Mouse (Mus musculus) CH12.LX (cell line): ENCODE data around the gene Smug1. TPM values are rescaled to one million over a fixed set of nuclear protein-coding genes. Genes with fewer than 3 reads are reported as not detected.

ENCODE experiments used
- DNase-seq: peaks from one replicate; pipeline ENCODE4 v3.0.0-alpha.2; 2013; ENCODE audit errors: extremely low read depth
- H3K27ac ChIP-seq: 2 replicates; pipeline ENCODE4 v1.5.1; 2012; ENCODE audit warnings: low read depth, mild to moderate bottlenecking, control low read depth, moderate library complexity; ENCODE audit not compliant: insufficient read depth
- H3K27me3 ChIP-seq: replicated peaks from 2 replicates; pipeline ENCODE3; 2012; ENCODE audit warnings: inconsistent platforms
- H3K36me3 ChIP-seq, 2 experiments: replicated peaks in 1 of 2; 2 replicates each; pipeline versions ENCODE3 to v1.6.1; 2012; ENCODE audit warnings: inconsistent platforms in 1 of 2, low read length in 1 of 2, mild to moderate bottlenecking in 1 of 2, mixed read lengths in 1 of 2, moderate library complexity in 1 of 2; ENCODE audit not compliant: control insufficient read depth in 1 of 2, insufficient read depth in 1 of 2
- H3K4me1 ChIP-seq, 2 experiments: 2 replicates each; pipeline ENCODE4 v1.6.1; 2012; ENCODE audit warnings: inconsistent platforms in 1 of 2, moderate library complexity in 1 of 2; ENCODE audit not compliant: insufficient read depth in 2 of 2, control insufficient read depth in 1 of 2
- H3K4me2 ChIP-seq: 2 replicates; pipeline ENCODE4 v1.6.1; 2012; ENCODE audit warnings: low read depth, mild to moderate bottlenecking, control low read depth; ENCODE audit not compliant: poor library complexity, insufficient read depth, severe bottlenecking
- H3K4me3 ChIP-seq, 3 experiments: fragments of 150-350 bp in 1 of 3; sonication (generic) in 1 of 3; replicated peaks in 1 of 3; 2 replicates each; pipeline versions ENCODE3 to v1.5.1; 2011 to 2012; ENCODE audit warnings: low read depth in 2 of 3, low read length in 2 of 3, mild to moderate bottlenecking in 2 of 3, moderate library complexity in 2 of 3, control low read depth in 1 of 3, improper control_type of control experiment in 1 of 3, inconsistent platforms in 1 of 3, mixed read lengths in 1 of 3; ENCODE audit not compliant: poor library complexity in 1 of 3
- H3K79me2 ChIP-seq: replicated peaks from 2 replicates; pipeline ENCODE4 v1.6.1; 2012; ENCODE audit warnings: mild to moderate bottlenecking, moderate library complexity; ENCODE audit not compliant: control insufficient read depth, poor library complexity, insufficient read depth, severe bottlenecking; ENCODE audit errors: extremely low read depth
- H3K9ac ChIP-seq: 2 replicates; pipeline ENCODE4 v1.6.1; 2012; ENCODE audit warnings: low read depth, mild to moderate bottlenecking, control low read depth, moderate library complexity; ENCODE audit not compliant: insufficient read depth
- H3K9me3 ChIP-seq: replicated peaks from 2 replicates; pipeline ENCODE3; 2012; ENCODE audit warnings: low read length, inconsistent platforms, mixed read lengths
- BHLHE40 ChIP-seq: IDR thresholded peaks from 2 replicates; pipeline ENCODE4 v1.6.1; 2011; ENCODE audit warnings: mild to moderate bottlenecking, low read depth, low read length, improper control_type of control experiment
- CTCF ChIP-seq, 2 experiments: IDR thresholded peaks in 1 of 2; conservative IDR thresholded peaks in 1 of 2; 2 replicates each; pipeline ENCODE4 v1.5.1; 2011 to 2012; ENCODE audit warnings: low read depth in 2 of 2, low read length in 2 of 2, improper control_type of control experiment in 1 of 2, inconsistent platforms in 1 of 2, mild to moderate bottlenecking in 1 of 2, moderate library complexity in 1 of 2
- ELF1 ChIP-seq: IDR thresholded peaks from 2 replicates; pipeline ENCODE4 v1.6.1; 2014; ENCODE audit warnings: low read depth, mild to moderate bottlenecking, inconsistent platforms, low read length, improper control_type of control experiment
- EP300 ChIP-seq: IDR thresholded peaks from 2 replicates; pipeline ENCODE4 v1.6.1; 2011; ENCODE audit warnings: low read length, improper control_type of control experiment
- ETS1 ChIP-seq: conservative IDR thresholded peaks from 2 replicates; pipeline ENCODE4 v1.6.1; 2012; ENCODE audit warnings: low read depth, mild to moderate bottlenecking, inconsistent platforms, low read length, improper control_type of control experiment, moderate library complexity
- GABPA ChIP-seq: IDR thresholded peaks from 2 replicates; pipeline ENCODE4 v1.6.1; 2012; ENCODE audit warnings: low read depth, low read length, improper control_type of control experiment, inconsistent platforms; ENCODE audit not compliant: insufficient replicate concordance
- IRF4 ChIP-seq: IDR thresholded peaks from 2 replicates; pipeline ENCODE4 v1.6.1; 2014; ENCODE audit warnings: low read depth, mild to moderate bottlenecking, inconsistent platforms, low read length, improper control_type of control experiment
- JUN ChIP-seq: IDR thresholded peaks from 2 replicates; pipeline ENCODE4 v1.6.1; 2011; ENCODE audit warnings: low read depth, mild to moderate bottlenecking, low read length, improper control_type of control experiment, moderate library complexity; ENCODE audit not compliant: insufficient read depth
- JUND ChIP-seq: conservative IDR thresholded peaks from 2 replicates; pipeline ENCODE4 v1.6.1; 2011; ENCODE audit warnings: low read depth, low read length, improper control_type of control experiment
- MAFK ChIP-seq: IDR thresholded peaks from 2 replicates; pipeline ENCODE4 v1.6.1; 2011; ENCODE audit warnings: low read length, improper control_type of control experiment; ENCODE audit not compliant: insufficient replicate concordance
- MAZ ChIP-seq: IDR thresholded peaks from 2 replicates; pipeline ENCODE4 v1.6.1; 2012; ENCODE audit warnings: low read depth, mild to moderate bottlenecking, inconsistent platforms, low read length, improper control_type of control experiment, moderate library complexity
- MXI1 ChIP-seq: IDR thresholded peaks from 2 replicates; pipeline ENCODE4 v1.6.1; 2011; ENCODE audit warnings: mild to moderate bottlenecking, low read depth, low read length, improper control_type of control experiment
- NRF1 ChIP-seq: IDR thresholded peaks from 2 replicates; pipeline ENCODE4 v1.6.1; 2014; ENCODE audit warnings: low read depth, mild to moderate bottlenecking, inconsistent platforms, low read length, improper control_type of control experiment, moderate library complexity
- PAX5 ChIP-seq: IDR thresholded peaks from 2 replicates; pipeline ENCODE4 v1.6.1; 2012; ENCODE audit warnings: low read length, inconsistent platforms, mixed read lengths
- POLR2A ChIP-seq: IDR thresholded peaks from 2 replicates; pipeline ENCODE4 v1.6.1; 2011; ENCODE audit warnings: low read depth, mild to moderate bottlenecking, improper control_type of control experiment, low read length
- TBP ChIP-seq: conservative IDR thresholded peaks from 2 replicates; pipeline ENCODE4 v1.6.1; 2011; ENCODE audit warnings: low read depth, low read length, improper control_type of control experiment
- UBTF ChIP-seq: IDR thresholded peaks from 2 replicates; pipeline ENCODE4 v1.6.1; 2012; ENCODE audit warnings: low read depth, mild to moderate bottlenecking, inconsistent platforms, low read length, improper control_type of control experiment, moderate library complexity
- ZC3H11A ChIP-seq: IDR thresholded peaks from 2 replicates; pipeline ENCODE4 v1.6.1; 2012; ENCODE audit warnings: low read depth, mild to moderate bottlenecking, inconsistent platforms, low read length, improper control_type of control experiment
- ZKSCAN1 ChIP-seq: IDR thresholded peaks from 2 replicates; pipeline ENCODE4 v1.6.1; 2012; ENCODE audit warnings: low read depth, inconsistent platforms, low read length, improper control_type of control experiment, borderline replicate concordance
- dilution Hi-C: fragments of 300-500 bp; cut with MboI; formaldehyde crosslinking; loops from 2 replicates; pipeline ENCODE4 v1.14.3; 2020; ENCODE audit warnings: low sequenced_read_pairs; ENCODE audit not compliant: extremely low pct_unique_long_range_greater_than_20kb, extremely low pct_ligation_motif_present
- in situ Hi-C: fragments of 300-500 bp; cut with MboI; formaldehyde crosslinking; loops from 3 replicates; pipeline ENCODE4 v1.14.3; 2019; ENCODE audit warnings: low sequenced_read_pairs, low pct_ligation_motif_present, low pct_unique_long_range_greater_than_20kb, mixed read lengths
- polyA plus RNA-seq: library from polyadenylated mRNA; unstranded; fragments of >175 nt; gene quantifications from 2 replicates; pipeline ENCODE4 v1.2.1, GENCODE M21; 2012; ENCODE audit warnings: low read depth; ENCODE audit not compliant: insufficient read length
- total RNA-seq, 2 experiments: library from RNA; depleted of rRNA; stranded (reverse); fragments of 300-350 nt in 1 of 2; fragments of >200 nt in 1 of 2; gene quantifications; 2 replicates each; pipeline ENCODE4 v1.2.3; 2012 to 2014

The Smug1 gene
- total and polyA plus RNA-seq, 3 experiments = 6.1 to 9.8 (median 7.8) TPM

GRCm38 (mm10) chr15:103155366-103156321 is 11.2 kb downstream of the Smug1 start:
- no peaks in the 10 kb centered on the region for H3K27me3 ChIP-seq
- H3K4me2 ChIP-seq = no peak overlapping the region
- peaks cover 5 to 64% of the 10 kb centered on the region in 2 experiments for H3K4me1 ChIP-seq
- H3K9ac ChIP-seq = no peak overlapping the region
- H3K36me3 ChIP-seq = peaks cover 24 to 66% of the 10 kb centered on the region in 2 experiments
- H3K79me2 ChIP-seq = no peaks in the 10 kb centered on the region; the same call in 1 of the 2 replicates
- dilution Hi-C loops (no loop called here), in situ Hi-C loops (loop anchor here (25.0 kb wide), 1 partner anchor 418 kb away; no protein-coding TSS in a partner anchor)
- DNase-seq = no peak
- TF ChIP-seq GABPA (no peak), MAZ (no peak)
- H3K4me3 ChIP-seq = no peak overlapping the region
- no peaks in the 10 kb centered on the region for H3K9me3 ChIP-seq
- H3K27ac ChIP-seq = no peak overlapping the region

GRCm38 (mm10) chr15:103152890-103153610 is 13.8 kb downstream of the Smug1 start:
- dilution Hi-C loops = no loop called here
- H3K27ac ChIP-seq = peak overlapping the region; percentile 92
- peak overlapping the region; percentile 88; the same call in 1 of the 2 replicates for H3K4me2 ChIP-seq
- H3K4me1 ChIP-seq = peaks cover 5 to 54% of the 10 kb centered on the region in 2 experiments
- TF ChIP-seq UBTF (no peak), JUN (peak; percentile 83), ETS1 (peak; percentile 86), POLR2A (no peak), NRF1 (no peak), MAFK (no peak), JUND (peak; percentile 93), ELF1 (peak; percentile 76), ZC3H11A (no peak), ZKSCAN1 (no peak), EP300 (peak; percentile 71), CTCF (conservative IDR thresholded peaks at IDR 0.05 in 1 of 2, IDR thresholded peaks at IDR 0.05 in 1 of 2; ENCODE audit: low read depth in 2 of 2, low read length in 2 of 2) (no peak), PAX5 (no peak), IRF4 (peak; percentile 96), TBP (no peak), BHLHE40 (peak; percentile 78), MXI1 (no peak)
- TF ChIP-seq, all 38 proteins: peak for 7
- H3K36me3 ChIP-seq = peaks cover 22 to 42% of the 10 kb centered on the region in 2 experiments
- no peaks in the 10 kb centered on the region for H3K9me3 ChIP-seq
- DNase-seq = peak; percentile 94
- peak overlapping the region; percentile 55 to 77 (median 62) for H3K4me3 ChIP-seq
- peak overlapping the region; percentile 85 for H3K9ac ChIP-seq
- in situ Hi-C loops = loop anchor here (25.0 kb wide), 1 partner anchor 416 kb away; no protein-coding TSS in a partner anchor
- H3K79me2 ChIP-seq = no peaks in the 10 kb centered on the region
- no peaks in the 10 kb centered on the region for H3K27me3 ChIP-seq
